Mouse (Mus musculus) 3T3-L1 (cell line): Measurements from ENCODE around the gene Dmrtc1c2.
"Not testable (repeated sequence)": the region's sequence is repeated elsewhere in the genome, so short reads cannot be mapped to it uniquely, and the experiment has no call there.

Experiments
- DNase-seq: peaks from one replicate; pipeline ENCODE4 v3.0.0-alpha.2; 2015; ENCODE audit warnings: low read depth, low spot score

The Dmrtc1c2 gene

DNA sequence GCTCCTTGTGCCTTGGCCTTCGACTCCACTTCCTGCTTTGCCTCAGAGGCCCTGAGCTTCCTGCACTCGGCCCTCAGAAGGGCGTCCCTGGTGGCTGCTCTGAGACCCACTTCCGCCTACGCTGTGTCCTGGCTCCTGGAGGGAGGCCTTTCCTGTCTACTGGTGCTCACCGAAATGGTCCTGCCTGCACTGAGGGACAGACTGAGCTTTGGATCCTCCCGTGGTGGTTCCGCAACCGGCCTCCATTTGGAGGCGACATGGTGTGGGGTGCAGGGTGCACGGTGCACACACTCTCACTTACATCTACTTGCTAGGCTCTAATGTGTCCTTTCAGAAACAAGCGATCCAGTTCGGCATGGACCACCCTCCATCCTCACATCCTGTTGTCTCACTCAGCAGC is at the start of gene Dmrtc1c2:
Gene Dmrtc1c2 (minus strand): TSS at position 101 of the 400 bp plus-strand sequence.
- not testable (repeated sequence) for DNase-seq

DNA sequence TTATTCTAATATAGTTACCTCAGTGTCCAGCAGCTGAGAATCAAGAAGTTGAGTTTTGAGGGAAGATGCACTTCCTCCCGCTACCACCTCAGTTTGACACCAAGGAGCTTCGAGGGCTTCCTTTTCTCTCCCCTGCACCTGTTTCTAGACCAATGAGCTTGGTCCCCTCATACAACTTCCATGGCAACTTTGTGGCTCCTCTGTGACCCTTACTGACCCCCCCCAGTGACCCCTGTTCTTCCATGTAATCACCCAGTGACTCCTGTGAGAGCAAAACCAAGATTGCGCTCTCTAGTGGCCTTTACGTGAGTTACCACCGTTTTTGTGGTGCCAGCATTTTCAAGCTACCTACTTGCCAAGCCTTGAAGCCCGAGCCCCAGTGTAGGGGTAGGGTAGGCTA is 13.5 kb upstream of the Dmrtc1c2 start, which contains the start of gene 1700031F05Rik:
Gene 1700031F05Rik (minus strand): TSS at position 101 of the 400 bp plus-strand sequence.
- DNase-seq = no peak

DNA sequence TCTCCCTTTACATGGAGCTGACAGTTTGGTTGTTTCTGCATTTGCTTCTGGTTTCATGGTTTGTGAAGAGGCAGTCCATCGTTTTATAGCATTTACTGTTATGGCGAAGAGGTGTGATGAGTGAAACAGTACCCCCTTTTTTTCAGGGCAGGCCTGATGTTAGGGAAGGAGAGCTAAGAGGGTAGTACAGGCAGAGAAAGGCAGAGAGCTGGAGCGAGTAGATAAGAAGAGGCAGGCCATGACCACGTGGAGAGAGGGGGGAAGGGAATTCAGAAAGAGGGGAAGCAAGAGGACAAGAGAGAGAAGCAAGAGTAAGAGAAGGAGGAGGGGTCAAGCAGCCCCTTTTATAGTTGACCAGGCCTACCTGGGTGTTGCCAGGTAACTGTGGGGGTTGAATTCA is 42.1 kb downstream of the Dmrtc1c2 start:
- no peak for DNase-seq

DNA sequence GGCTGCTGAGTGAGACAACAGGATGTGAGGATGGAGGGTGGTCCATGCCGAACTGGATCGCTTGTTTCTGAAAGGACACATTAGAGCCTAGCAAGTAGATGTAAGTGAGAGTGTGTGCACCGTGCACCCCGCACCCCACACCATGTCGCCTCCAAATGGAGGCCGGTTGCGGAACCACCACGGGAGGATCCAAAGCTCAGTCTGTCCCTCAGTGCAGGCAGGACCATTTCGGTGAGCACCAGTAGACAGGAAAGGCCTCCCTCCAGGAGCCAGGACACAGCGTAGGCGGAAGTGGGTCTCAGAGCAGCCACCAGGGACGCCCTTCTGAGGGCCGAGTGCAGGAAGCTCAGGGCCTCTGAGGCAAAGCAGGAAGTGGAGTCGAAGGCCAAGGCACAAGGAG is 51.8 kb downstream of the Dmrtc1c2 start, which contains the start of gene Dmrtc1c1:
Gene Dmrtc1c1 (plus strand): TSS at position 301 of the 400 bp plus-strand sequence.
- not testable (repeated sequence) for DNase-seq
